13 mouse cellular contexts compared by ENCODE assay signal in the genomic region with DNA sequence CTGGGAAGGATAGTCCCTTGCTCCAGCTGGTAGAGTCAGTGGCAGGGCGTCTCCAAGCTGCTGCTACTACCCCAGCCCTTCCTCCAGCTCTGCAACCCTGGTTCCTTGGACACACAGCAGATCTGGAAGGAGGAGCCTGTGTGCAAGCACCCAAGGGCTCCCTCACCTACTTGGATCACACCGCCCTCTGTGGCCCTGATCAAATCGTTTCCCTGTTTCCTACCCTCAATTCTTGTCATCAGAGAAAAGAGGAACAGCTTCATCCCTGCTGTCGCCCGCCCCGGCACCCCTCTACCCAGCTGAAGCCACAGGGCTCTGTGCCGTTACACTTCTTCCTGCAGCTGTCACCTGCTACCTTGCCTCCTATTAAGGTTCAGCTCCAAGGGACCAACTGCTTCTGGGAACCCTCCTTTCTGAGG. TPM values are rescaled to one million over a fixed set of nuclear protein-coding genes. Genes with fewer than 3 reads are reported as not detected.
DNase-seq lines count a peak whose midpoint lies in the region; ATAC-seq and TF ChIP-seq lines count a peak whose summit lies in the region.
"Had no signal": no experiment of that assay in that cellular context is flagged by ENCODE, and none has a peak within 500 bp of the region (broad histone marks: within the 10 kb centered on the region; RNA-seq: fewer than 3 reads in every experiment).

No protein-coding gene starts in this region.

- H3K27me3 ChIP-seq in thymus, adult 2 months (ENCODE audit: control insufficient read depth, insufficient read depth, low read length): no peaks in the 10 kb centered on the region
- no peaks in the 10 kb centered on the region for H3K27me3 ChIP-seq in intestine, embryonic 15.5 days (replicated peaks)
- no peaks in the 10 kb centered on the region for H3K27me3 ChIP-seq in hindbrain, embryonic 13.5 days

- H3K36me3 ChIP-seq in thymus, adult 2 months (ENCODE audit: control insufficient read depth, insufficient read depth, low read length): peaks cover 27% of the 10 kb centered on the region
- no peaks in the 10 kb centered on the region for H3K36me3 ChIP-seq in intestine, embryonic 15.5 days
- H3K36me3 ChIP-seq in hindbrain, embryonic 13.5 days: no peaks in the 10 kb centered on the region

- H3K27ac ChIP-seq in thymus, adult 2 months (ENCODE audit: control insufficient read depth, insufficient read depth, low read length): peak overlapping the region; percentile 86
- H3K27ac ChIP-seq in intestine, embryonic 15.5 days: no peak overlapping the region
- H3K27ac ChIP-seq in hindbrain, embryonic 13.5 days: no peak overlapping the region
- H3K27ac ChIP-seq: heart, embryonic 10.5 days; left cerebral cortex, adult 2 months had no signal

- H3K4me2 ChIP-seq in intestine, embryonic 15.5 days (replicated peaks): no peak overlapping the region
- H3K4me2 ChIP-seq in hindbrain, embryonic 13.5 days: no peak overlapping the region

- TF ChIP-seq POLR2A in thymus, adult 2 months (IDR thresholded peaks at IDR 0.05; ENCODE audit: control insufficient read depth, extremely low read depth, insufficient read depth, low read length, poor library complexity): 0 out of 2 replicates have a peak, but pooled peaks have one; percentile 25

- no peak for ATAC-seq in intestine, embryonic 15.5 days
- ATAC-seq in hindbrain, embryonic 13.5 days (ENCODE audit: low FRiP score): no peak

- H3K4me1 ChIP-seq in thymus, adult 2 months (replicated peaks; ENCODE audit: control insufficient read depth, insufficient read depth, low read length): peaks cover 66% of the 10 kb centered on the region
- H3K4me1 ChIP-seq in intestine, embryonic 15.5 days (replicated peaks): peaks cover 32% of the 10 kb centered on the region
- peaks cover 33% of the 10 kb centered on the region for H3K4me1 ChIP-seq in hindbrain, embryonic 13.5 days (replicated peaks)

- H3K9ac ChIP-seq in intestine, embryonic 15.5 days: no peak overlapping the region
- no peak overlapping the region for H3K9ac ChIP-seq in hindbrain, embryonic 13.5 days

- no peaks in the 10 kb centered on the region for H3K9me3 ChIP-seq in intestine, embryonic 15.5 days
- no peaks in the 10 kb centered on the region for H3K9me3 ChIP-seq in hindbrain, embryonic 13.5 days
- H3K9me3 ChIP-seq: heart, embryonic 10.5 days had no signal

- H3K4me3 ChIP-seq in thymus, adult 2 months (ENCODE audit: control insufficient read depth, insufficient read depth, low read length): no peak overlapping the region
- H3K4me3 ChIP-seq in intestine, embryonic 15.5 days (replicated peaks): no peak overlapping the region
- no peak overlapping the region for H3K4me3 ChIP-seq in hindbrain, embryonic 13.5 days
- H3K4me3 ChIP-seq: erythroblast, embryonic 14.5 days; heart, embryonic 10.5 days; left cerebral cortex, adult 2 months had no signal

- DNase-seq in lung, adult 18-20 months: peak; percentile 54 to 60
- no peak for DNase-seq in lung, postnatal 25 days (ENCODE audit: low spot score)
- peak; percentile 71 for DNase-seq in MEL-GATA-1-ER (ENCODE audit: extremely low read depth, low read depth)
- peak; percentile 50 for DNase-seq in lung, postnatal 4 days
- DNase-seq in thymus, adult 2 months: peak; percentile 64
- DNase-seq in layer of hippocampus, postnatal 14 days (ENCODE audit: low spot score in 2 of 2): no peak
- DNase-seq: cerebellum, adult 18-20 months; kidney, adult 18-20 months had no signal

- no peak for TF ChIP-seq CTCF in thymus, adult 2 months (IDR thresholded peaks at IDR 0.05; ENCODE audit: borderline replicate concordance, control insufficient read depth, extremely low read depth, insufficient read depth, low read length, poor library complexity)

- WGBS in thymus, adult 2 months: 5% methylated on average over 7 of the region's 7 CpGs
- WGBS in intestine, embryonic 15.5 days: 82% methylated on average over 7 of the region's 7 CpGs
- 84% methylated on average over 7 of the region's 7 CpGs for WGBS in hindbrain, embryonic 13.5 days

RNA-seq across cellular contexts. Expression of gene Zc3h12a, which starts 9.7 kb away (rescaled TPM):
- polyA plus RNA-seq in thymus, adult 2 months (2012; rRNA removed): 27.4 and 28.7 TPM in 2 replicates
- polyA plus RNA-seq in intestine, embryonic 15.5 days (2015; fragmentation: Nextera tagmentation; extraction: Ambion mirVana): 1.4 and 1.8 TPM in 2 replicates
- 0.18 and 0.19 TPM in 2 replicates for polyA plus RNA-seq in hindbrain, embryonic 13.5 days (2015; fragmentation: Nextera tagmentation; extraction: Ambion mirVana)
- total RNA-seq in layer of hippocampus, postnatal 14 days (2021): 1 to 10 TPM; 1.2 to 1.9 TPM

RNA-seq across cellular contexts. Expression of gene Meaf6, which starts 33.0 kb away (rescaled TPM):
- polyA plus RNA-seq in thymus, adult 2 months (2012; rRNA removed): 26.4 and 30.7 TPM in 2 replicates
- polyA plus RNA-seq in intestine, embryonic 15.5 days (2015; fragmentation: Nextera tagmentation; extraction: Ambion mirVana): 47.1 and 50.8 TPM in 2 replicates
- 162 and 174 TPM in 2 replicates for polyA plus RNA-seq in hindbrain, embryonic 13.5 days (2015; fragmentation: Nextera tagmentation; extraction: Ambion mirVana)
- total RNA-seq in layer of hippocampus, postnatal 14 days (2021): 100 to 1,000 TPM; 110 to 113 TPM

RNA-seq across cellular contexts. Expression of gene Snip1, which starts 51.4 kb away (rescaled TPM):
- 20.5 and 22.5 TPM in 2 replicates for polyA plus RNA-seq in thymus, adult 2 months (2012; rRNA removed)
- 24.6 and 28.2 TPM in 2 replicates for polyA plus RNA-seq in intestine, embryonic 15.5 days (2015; fragmentation: Nextera tagmentation; extraction: Ambion mirVana)
- 23.7 and 24.3 TPM in 2 replicates for polyA plus RNA-seq in hindbrain, embryonic 13.5 days (2015; fragmentation: Nextera tagmentation; extraction: Ambion mirVana)
- total RNA-seq in layer of hippocampus, postnatal 14 days (2021): 10 to 100 TPM; 13.7 to 15.1 TPM

RNA-seq across cellular contexts. Expression of gene Dnali1, which starts 52.4 kb away (rescaled TPM):
- 0.22 and 0.57 TPM in 2 replicates for polyA plus RNA-seq in thymus, adult 2 months (2012; rRNA removed)
- not detected in 2 replicates for polyA plus RNA-seq in intestine, embryonic 15.5 days (2015; fragmentation: Nextera tagmentation; extraction: Ambion mirVana)
- polyA plus RNA-seq in hindbrain, embryonic 13.5 days (2015; fragmentation: Nextera tagmentation; extraction: Ambion mirVana): 0.79 and 1.8 TPM in 2 replicates
- 1 to 10 TPM in 1 of 2 experiments, under 1 TPM in 1; 0.76 to 2.0 TPM for total RNA-seq in layer of hippocampus, postnatal 14 days (2021)
- polyA plus RNA-seq: erythroblast, embryonic 14.5 days had no signal

Comparison
In these comparisons a context has a peak if more than half of its experiments do, and no peak if none do; other contexts are left out.
1. DNase-seq: peak in lung, adult 18-20 months (2 of 2), MEL-GATA-1-ER (single experiment), lung, postnatal 4 days (2 of 2) and thymus, adult 2 months (single experiment); none in lung, postnatal 25 days (single experiment) and layer of hippocampus, postnatal 14 days (0 of 2).
2. RNA of gene Zc3h12a, which starts 9.7 kb away (polyA plus RNA-seq): 27.4 to 28.7 TPM in thymus, adult 2 months; 1.4 to 1.8 TPM in intestine, embryonic 15.5 days and 0.18 to 0.19 TPM in hindbrain, embryonic 13.5 days; every median in the first group is over 10 times any median in the second.